Mouse (Mus musculus) T-helper 17 cell (primary cell): ENCODE measurements around the gene Nap1l1.
"Not testable (repeated sequence)": the region's sequence is repeated elsewhere in the genome, so short reads cannot be mapped to it uniquely, and the experiment has no call there.

Experiments used
- in situ Hi-C, 2 experiments: fragments of 300-600 bp; cut with MboI, MseI; formaldehyde crosslinking; loops; 1 replicate in 1 of 2; 2 replicates in 1 of 2; pipeline ENCODE4 v1.15.1; 2025; ENCODE audit warnings: high pct_unique_total_duplicates in 2 of 2

Gene Nap1l1

DNA sequence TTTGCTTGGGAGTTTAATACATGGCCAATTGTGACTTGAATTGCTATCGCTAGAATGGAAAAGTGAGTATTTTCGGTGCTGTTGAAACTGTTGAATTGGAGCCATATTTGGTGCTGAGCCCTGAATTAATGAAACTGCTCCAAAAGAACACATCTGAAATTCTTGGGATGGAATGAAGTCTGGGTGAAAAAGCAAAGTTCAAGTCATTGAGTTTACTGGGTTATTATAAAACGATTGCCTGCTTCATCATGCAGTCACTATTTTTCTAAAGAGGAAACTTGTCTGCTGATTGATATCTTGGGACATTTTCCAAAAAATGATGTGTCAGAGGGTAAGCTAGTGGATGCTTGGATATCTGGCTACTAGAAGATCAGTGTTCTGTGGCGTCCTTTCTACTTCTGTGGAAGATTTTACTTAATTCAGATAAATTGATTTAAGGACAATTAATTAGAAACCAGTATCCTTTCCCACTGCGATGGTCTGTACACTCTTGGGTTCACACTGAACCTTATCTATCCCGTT is 4.0 kb downstream of the Nap1l1 start:
- in situ Hi-C loops: loop anchor here (5.0 to 10.0 kb wide), 2 partner anchors 172 to 460 kb away; no protein-coding TSS in a partner anchor

DNA sequence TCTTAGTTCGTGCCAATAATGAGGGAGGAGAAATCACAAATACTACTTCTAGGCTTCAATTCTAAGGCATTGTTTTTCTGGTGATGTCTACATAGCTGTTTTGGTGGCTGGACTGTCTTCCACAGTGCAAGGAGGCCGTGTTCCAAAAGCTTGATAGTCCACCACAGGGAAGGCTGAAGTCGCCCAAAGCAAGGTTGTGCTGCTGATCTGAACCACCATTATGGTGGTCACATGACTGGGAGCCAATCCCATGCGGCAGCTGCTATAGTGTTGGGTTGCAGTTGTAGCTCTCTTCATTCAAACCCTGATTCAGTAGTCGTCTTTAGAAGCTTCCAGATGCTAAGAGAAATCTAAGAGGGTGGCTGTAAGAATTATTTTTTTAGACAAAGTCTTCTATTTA is 6.6 kb downstream of the Nap1l1 start:
- in situ Hi-C loops: loop anchor here (5.0 to 10.0 kb wide), 2 partner anchors 175 to 462 kb away; no protein-coding TSS in a partner anchor

DNA sequence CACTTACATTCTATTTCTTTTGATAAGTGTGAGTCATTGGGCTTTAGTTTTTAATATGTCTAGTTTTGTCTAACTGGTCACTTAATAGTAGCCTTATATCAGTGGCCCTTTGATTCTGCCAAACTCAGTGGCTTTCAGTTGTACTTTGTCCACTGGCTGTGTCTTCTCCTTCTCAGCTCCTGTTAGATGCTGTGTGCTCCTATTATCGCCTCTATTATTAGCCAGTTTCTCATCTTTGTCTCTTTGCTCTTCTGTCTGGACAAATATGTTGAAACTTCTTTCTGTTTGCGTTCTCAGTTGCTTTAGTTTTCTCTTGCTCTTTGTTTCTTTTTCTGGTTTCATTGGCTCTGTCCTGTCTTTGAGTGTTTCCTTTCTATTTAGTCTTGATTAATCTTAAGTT is 9.6 kb downstream of the Nap1l1 start:
- in situ Hi-C loops: loop anchor here in 1 of 2 experiments (10.0 kb wide), 1 partner anchor 258 kb away; no protein-coding TSS in a partner anchor

GRCm38 (mm10) chr10:111484079-111484478 is 11.1 kb downstream of the Nap1l1 start:
- in situ Hi-C loops: loop anchor here in 1 of 2 experiments (10.0 kb wide), 1 partner anchor 259 kb away; no protein-coding TSS in a partner anchor

DNA sequence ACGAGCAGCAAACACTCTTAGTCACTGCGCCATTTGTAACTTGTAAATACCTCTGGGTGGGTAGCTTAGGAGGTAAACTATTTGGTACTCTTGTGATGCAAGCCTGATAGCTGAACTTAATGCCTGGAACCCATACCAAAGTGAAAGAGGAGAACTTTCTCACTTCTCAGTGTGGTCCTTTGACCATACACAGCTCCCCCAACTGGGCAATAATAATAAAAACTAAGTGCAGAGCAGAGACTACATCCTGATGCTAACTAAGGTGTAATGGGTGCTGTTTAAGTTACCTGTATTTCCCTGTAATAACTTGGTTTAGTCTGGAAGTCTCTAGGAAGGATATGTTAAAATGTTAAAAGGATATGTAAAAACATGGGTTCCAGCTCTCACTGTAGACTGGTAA is 15.8 kb downstream of the Nap1l1 start:
- in situ Hi-C loops: loop anchor here in 1 of 2 experiments (5.0 to 10.0 kb wide), 2 partner anchors 191 to 264 kb away; partner anchors contain the start of gene Bbs10

- in situ Hi-C loops: not testable (repeated sequence)
These were observed 17.1 kb downstream of the Nap1l1 start for GRCm38 (mm10) chr10:111490079-111490478.

- in situ Hi-C loops: no loop called here
These were observed 22.9 kb downstream of the Nap1l1 start for GRCm38 (mm10) chr10:111495888-111496287.

DNA sequence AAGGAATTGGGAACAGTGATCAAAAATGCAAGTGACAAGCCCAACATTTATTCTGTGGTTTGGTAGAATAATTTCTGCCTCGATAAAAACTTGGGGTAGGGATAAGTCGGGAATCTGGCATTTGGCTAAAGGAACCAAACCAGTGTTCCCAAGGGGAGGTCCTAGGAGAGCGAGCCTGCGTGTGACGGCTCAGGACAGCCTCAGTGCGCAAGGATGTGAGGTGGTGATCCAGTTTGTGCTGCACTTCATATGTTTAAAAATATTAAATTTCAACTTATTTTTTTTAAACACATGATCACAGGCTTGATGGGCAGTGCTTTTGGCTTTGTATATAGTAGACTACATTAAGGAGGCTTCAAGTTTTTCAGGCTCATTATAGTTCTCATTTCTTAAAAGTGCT is 26.9 kb downstream of the Nap1l1 start:
- in situ Hi-C loops: loop anchor here in 1 of 2 experiments (5.0 to 10.0 kb wide), 2 partner anchors 427 to 455 kb away; no protein-coding TSS in a partner anchor

DNA sequence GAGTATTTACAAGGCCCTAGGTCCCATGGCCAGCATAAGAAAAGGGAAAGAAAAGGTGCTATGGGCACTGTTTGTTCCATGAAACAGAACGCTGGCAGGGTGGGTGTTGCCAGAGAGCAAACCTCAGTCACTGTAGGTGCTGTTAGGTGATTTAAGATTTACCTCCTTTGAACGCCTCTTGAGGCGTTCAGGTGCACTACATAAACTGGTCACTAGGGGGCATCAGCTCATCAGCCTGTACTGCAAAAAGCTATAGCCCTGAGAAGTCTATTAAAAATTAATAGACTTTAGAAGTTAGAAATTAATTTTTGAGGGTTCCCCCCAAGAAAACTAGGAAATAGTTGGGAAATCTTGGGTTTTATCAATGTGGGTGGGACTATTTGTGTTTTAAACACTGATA is 30.0 kb downstream of the Nap1l1 start:
- in situ Hi-C loops: loop anchor here in 1 of 2 experiments (5.0 to 10.0 kb wide), 2 partner anchors 424 to 452 kb away; no protein-coding TSS in a partner anchor

DNA sequence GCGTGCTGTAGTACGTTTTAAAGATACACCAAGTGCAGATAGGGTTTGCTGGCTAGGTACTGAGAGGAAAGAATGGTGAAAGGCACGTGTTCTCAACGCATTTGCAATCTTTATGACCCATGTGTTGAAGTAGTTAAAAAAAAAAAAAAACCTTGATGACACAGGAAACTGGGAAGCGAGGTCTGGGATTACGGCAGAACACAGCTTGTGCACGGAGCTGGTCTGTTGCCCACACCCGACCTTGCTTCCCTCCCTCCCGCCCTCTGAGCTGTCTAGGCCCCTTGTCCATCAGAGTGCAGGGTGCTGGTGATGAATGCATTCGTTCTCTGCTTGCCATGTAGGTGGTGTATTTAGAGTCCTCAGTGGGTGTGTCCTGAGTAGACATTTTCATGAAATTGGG is 30.7 kb downstream of the Nap1l1 start:
- in situ Hi-C loops: loop anchor here in 1 of 2 experiments (5.0 to 10.0 kb wide), 2 partner anchors 424 to 451 kb away; no protein-coding TSS in a partner anchor

- in situ Hi-C loops: loop anchor here (5.0 to 10.0 kb wide), 7 partner anchors 73 to 463 kb away; no protein-coding TSS in a partner anchor
These were observed 31.6 kb downstream of the Nap1l1 start for GRCm38 (mm10) chr10:111504606-111505005.

DNA sequence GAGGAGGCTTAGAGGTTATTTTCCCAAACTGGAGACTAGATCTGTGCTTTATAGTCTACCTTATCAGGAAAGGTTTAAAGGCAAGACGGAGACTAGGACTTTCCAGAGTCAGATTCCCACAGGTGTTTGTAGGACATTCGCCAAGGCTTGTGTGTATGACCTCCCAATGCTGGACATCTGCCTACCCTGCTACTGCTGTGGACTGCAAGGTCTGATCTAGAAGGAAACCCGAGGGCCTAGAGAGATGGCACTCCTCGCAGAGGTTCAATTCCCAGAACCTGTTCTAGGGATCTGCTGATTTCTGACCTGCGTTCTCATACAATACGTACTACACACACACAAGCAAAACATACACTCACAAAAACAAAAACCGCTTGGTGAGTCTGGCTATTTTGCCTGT is 32.4 kb downstream of the Nap1l1 start:
- in situ Hi-C loops: loop anchor here (5.0 to 10.0 kb wide), 6 partner anchors 72 to 462 kb away; no protein-coding TSS in a partner anchor

DNA sequence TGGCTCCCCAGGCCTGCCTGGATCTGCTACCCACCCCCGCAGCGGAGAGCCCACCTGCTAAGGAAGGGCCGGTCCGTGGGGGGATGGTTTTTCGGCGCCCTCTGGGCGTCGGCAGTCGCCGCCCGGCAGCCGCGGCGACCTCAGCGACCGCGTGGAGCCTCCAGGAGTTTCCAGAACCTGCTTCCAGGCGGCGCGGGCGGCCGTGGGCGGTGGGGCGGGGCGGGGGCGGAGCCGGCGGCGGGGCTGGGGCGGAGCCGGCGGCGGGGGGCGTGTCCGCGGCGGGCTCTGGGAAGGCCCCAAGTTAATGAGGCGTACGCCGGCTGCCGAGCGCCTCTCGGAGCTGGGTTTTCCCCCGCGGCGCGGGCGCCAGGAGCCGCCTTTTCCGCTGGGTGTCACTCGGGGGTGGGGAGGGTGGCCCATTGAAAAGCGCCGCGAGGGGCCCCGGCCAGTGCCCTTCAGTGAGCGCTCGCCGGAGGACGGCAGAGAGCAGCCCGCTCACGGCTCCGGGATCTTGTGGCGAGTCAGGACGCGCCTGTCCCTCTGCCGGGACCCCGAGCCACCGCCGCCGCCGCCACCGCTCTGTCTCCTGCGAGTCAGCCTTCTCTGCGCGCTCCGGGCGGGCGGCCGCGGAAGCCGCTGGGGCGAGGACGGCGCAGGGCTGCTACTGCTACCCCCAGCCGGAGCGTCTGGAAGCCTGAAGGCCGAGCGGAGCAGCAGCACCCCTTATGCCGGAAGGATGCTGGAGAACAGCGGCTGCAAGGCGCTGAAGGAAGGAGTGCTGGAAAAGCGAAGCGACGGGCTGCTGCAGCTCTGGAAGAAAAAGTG is 33.3 kb downstream of the Nap1l1 start, which contains the start of gene Phlda1:
Phlda1 (plus strand) TSS at position 186 of the 825 bp plus-strand sequence.
- in situ Hi-C loops: loop anchor here (5.0 to 10.0 kb wide), 6 partner anchors 71 to 461 kb away; no protein-coding TSS in a partner anchor

DNA sequence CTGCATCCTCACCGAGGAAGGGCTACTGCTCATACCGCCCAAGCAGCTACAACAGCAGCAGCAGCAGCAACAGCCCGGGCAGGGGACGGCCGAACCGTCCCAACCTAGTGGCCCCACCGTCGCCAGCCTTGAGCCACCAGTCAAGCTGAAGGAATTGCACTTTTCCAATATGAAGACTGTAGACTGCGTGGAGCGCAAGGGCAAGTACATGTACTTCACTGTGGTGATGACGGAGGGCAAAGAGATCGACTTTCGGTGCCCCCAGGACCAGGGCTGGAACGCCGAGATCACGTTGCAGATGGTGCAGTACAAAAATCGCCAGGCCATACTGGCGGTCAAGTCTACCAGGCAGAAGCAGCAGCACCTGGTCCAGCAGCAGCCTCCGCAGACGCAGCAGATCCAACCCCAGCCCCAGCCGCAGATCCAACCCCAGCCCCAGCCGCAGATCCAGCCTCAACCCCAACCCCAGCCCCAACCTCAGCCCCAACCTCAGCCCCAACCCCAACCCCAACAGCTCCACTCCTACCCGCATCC is 34.0 kb downstream of the Nap1l1 start:
- in situ Hi-C loops: loop anchor here (5.0 to 10.0 kb wide), 6 partner anchors 70 to 460 kb away; no protein-coding TSS in a partner anchor

- in situ Hi-C loops: loop anchor here (5.0 to 10.0 kb wide), 6 partner anchors 70 to 460 kb away; no protein-coding TSS in a partner anchor
These were observed 34.6 kb downstream of the Nap1l1 start for GRCm38 (mm10) chr10:111507460-111508211.

DNA sequence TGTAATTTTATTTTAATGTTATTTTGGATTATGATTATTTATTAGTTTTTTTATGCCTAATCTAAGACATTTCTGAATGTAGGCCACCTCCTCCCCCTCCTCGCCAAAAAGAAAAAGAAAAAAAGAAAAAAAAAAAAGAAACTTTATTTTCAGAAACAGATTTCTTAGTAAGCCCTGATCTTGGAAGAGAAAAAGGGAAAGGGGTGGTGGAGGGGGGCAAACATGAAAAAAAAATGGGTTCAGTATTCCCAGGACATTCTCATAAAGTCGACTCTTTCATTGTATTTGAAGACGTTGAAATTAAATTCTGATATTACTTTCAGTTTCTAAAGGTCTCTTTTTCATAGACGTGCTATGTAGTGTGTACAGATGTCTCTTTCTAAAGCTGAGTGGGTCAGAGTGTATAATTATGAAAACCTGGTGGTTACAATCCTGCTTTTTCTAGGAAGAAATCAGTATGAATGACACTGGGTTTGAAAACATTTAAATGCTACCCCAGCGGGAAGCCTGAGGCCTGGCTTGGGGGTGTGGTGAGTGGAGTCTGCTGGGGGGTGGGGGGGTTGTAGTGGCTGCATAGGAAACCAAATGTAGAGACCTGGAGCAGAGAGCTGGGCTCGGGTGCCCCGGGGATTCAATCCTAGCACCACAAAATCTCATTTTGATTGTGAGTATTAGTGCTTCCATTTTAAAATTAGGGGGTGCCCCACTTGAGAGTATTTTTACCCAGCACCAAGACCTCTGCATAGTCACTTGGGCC is 35.5 kb downstream of the Nap1l1 start:
- in situ Hi-C loops: loop anchor here (5.0 to 10.0 kb wide), 6 partner anchors 69 to 459 kb away; no protein-coding TSS in a partner anchor

- in situ Hi-C loops: loop anchor here (5.0 to 10.0 kb wide), 6 partner anchors 68 to 458 kb away; no protein-coding TSS in a partner anchor
These were observed 36.2 kb downstream of the Nap1l1 start for GRCm38 (mm10) chr10:111509103-111509784.

DNA sequence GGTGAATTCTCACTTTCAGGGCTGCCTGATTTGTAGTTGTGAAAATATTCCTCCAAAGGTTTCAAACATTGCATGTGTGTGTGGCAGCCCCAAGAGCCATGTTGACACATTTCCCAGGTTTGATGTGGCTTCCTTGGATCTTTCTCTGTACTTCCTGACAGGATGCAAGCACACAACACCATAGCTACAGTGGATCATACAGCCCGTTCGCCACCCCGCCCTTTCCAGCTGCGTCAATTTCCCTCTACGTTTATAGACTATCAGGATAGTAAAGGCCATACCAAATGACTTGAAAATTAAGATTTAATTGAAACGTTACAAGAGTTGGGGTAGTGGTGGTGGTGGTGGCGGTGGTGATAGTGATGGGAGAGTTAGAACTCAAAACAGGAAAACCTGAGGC is 37.0 kb downstream of the Nap1l1 start:
- in situ Hi-C loops: loop anchor here (5.0 to 10.0 kb wide), 7 partner anchors 67 to 457 kb away; no protein-coding TSS in a partner anchor

DNA sequence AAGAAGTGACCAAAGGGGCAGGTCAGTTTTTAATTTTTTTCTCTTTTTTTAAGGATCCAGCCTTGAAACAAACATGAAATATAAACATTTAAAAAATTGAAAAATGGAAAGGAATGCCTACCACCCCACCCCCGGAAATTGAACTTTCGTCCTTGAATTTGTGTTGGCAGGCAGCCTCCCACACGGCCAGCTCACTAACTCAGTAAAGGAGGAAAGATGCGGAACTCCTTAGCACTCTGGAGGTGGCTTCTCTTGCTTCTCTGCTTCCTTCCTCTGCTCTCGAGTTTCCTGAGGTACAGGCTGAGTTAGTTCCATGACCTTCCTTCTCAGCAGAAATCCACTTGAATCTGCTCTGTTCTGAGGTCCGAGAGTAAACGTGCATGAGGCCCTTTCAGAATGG is 37.8 kb downstream of the Nap1l1 start:
- in situ Hi-C loops: loop anchor here in 1 of 2 experiments (10.0 kb wide), 1 partner anchor 114 kb away; no protein-coding TSS in a partner anchor
